Mouse (Mus musculus) neural tube, embryonic 15.5 days (tissue): Measurements from ENCODE around the gene Tram2. TPM values are rescaled to one million over a fixed set of nuclear protein-coding genes. Genes with fewer than 3 reads are reported as not detected.

Experiments
- ATAC-seq: fragments of 200-750 bp; cut with Nextera tagmentation; 2 replicates; pipeline ENCODE4 v1.8.0; 2017; ENCODE audit warnings: mild to moderate bottlenecking, moderate TSS enrichment, moderate library complexity; ENCODE audit not compliant: low FRiP score
- H3K27ac ChIP-seq: fragments of 300-500 bp; sonication (generic); replicated peaks from 2 replicates; pipeline ENCODE4 v1.5.1; 2015; ENCODE audit warnings: mild to moderate bottlenecking, inconsistent platforms
- H3K27me3 ChIP-seq: fragments of 300-500 bp; sonication (generic); replicated peaks from 2 replicates; pipeline ENCODE4 v1.6.1; 2015; ENCODE audit warnings: inconsistent platforms
- H3K36me3 ChIP-seq: fragments of 300-500 bp; sonication (generic); 2 replicates; pipeline ENCODE4 v1.6.1; 2015; ENCODE audit warnings: inconsistent platforms
- H3K4me1 ChIP-seq: fragments of 300-500 bp; sonication (generic); 2 replicates; pipeline ENCODE4 v1.6.1; 2015; ENCODE audit warnings: inconsistent platforms
- H3K4me2 ChIP-seq: fragments of 300-500 bp; sonication (generic); 2 replicates; pipeline ENCODE4 v1.6.1; 2015; ENCODE audit warnings: inconsistent platforms, mild to moderate bottlenecking, moderate library complexity
- H3K4me3 ChIP-seq: fragments of 300-500 bp; sonication (generic); replicated peaks from 2 replicates; pipeline ENCODE4 v1.5.1; 2015; ENCODE audit warnings: mild to moderate bottlenecking, inconsistent platforms
- H3K9ac ChIP-seq: fragments of 300-500 bp; sonication (generic); replicated peaks from 2 replicates; pipeline ENCODE4 v1.6.1; 2015; ENCODE audit warnings: mild to moderate bottlenecking, inconsistent platforms
- H3K9me3 ChIP-seq: fragments of 300-500 bp; sonication (generic); replicated peaks from 2 replicates; pipeline ENCODE4 v1.6.1; 2016; ENCODE audit warnings: inconsistent platforms
- WGBS: fragments of 180-500 bp; shearing (Covaris S2); methylation state at CpG from one replicate; pipeline ENCODE4 v1.1.7; 2015; ENCODE audit warnings: mixed read lengths; 5-methylcytosine and 5-hydroxymethylcytosine counted together
- polyA plus RNA-seq: library from polyadenylated mRNA; unstranded; fragments of >200 nt; fragmentation: Nextera tagmentation; extraction: Ambion mirVana; gene quantifications from 2 replicates; pipeline ENCODE4 v1.2.1, GENCODE M21; 2015

The Tram2 gene
- polyA plus RNA-seq: 2.2 and 3.1 TPM in 2 replicates

GRCm38 (mm10) chr1:21079217-21079773 is at the start of gene Tram2:
Tram2 (minus strand) TSS chr1:21079229.
- Histone ChIP-seq H3K9me3 (no peaks in the 10 kb centered on the region; the same call in 1 of the 2 replicates), H3K4me1 (peaks cover 28% of the 10 kb centered on the region), H3K27me3 (no peaks in the 10 kb centered on the region), H3K36me3 (no peaks in the 10 kb centered on the region), H3K4me3 (peak within 1 kb of the TSS; percentile 74), H3K4me2 (peak within 1 kb of the TSS; percentile 72), H3K27ac (peak within 1 kb of the TSS; percentile 83), H3K9ac (peak within 1 kb of the TSS; percentile 69)
- 2% methylated on average over 50 of the region's 52 CpGs for WGBS
- peak; percentile 98 for ATAC-seq

GRCm38 (mm10) chr1:21124713-21125336 is 45.8 kb upstream of the Tram2 start:
- no peak overlapping the region for H3K4me3 ChIP-seq
- H3K27ac ChIP-seq: no peak overlapping the region
- no peaks in the 10 kb centered on the region for H3K36me3 ChIP-seq
- H3K9ac ChIP-seq: no peak overlapping the region
- no peaks in the 10 kb centered on the region for H3K27me3 ChIP-seq
- H3K4me1 ChIP-seq: no peaks in the 10 kb centered on the region
- WGBS: 80% methylated on average over 14 of the region's 14 CpGs
- no peak overlapping the region for H3K4me2 ChIP-seq
- H3K9me3 ChIP-seq: no peaks in the 10 kb centered on the region
- ATAC-seq: no peak

- Histone ChIP-seq H3K4me1 (no peaks in the 10 kb centered on the region), H3K27me3 (no peaks in the 10 kb centered on the region), H3K9me3 (no peaks in the 10 kb centered on the region), H3K36me3 (no peaks in the 10 kb centered on the region), H3K9ac (no peak overlapping the region), H3K4me2 (no peak overlapping the region), H3K27ac (no peak overlapping the region), H3K4me3 (no peak overlapping the region)
- 88% methylated on average over 4 of the region's 4 CpGs for WGBS
- no peak for ATAC-seq
These were observed 24.8 kb upstream of the Tram2 start for GRCm38 (mm10) chr1:21103784-21104183.

DNA sequence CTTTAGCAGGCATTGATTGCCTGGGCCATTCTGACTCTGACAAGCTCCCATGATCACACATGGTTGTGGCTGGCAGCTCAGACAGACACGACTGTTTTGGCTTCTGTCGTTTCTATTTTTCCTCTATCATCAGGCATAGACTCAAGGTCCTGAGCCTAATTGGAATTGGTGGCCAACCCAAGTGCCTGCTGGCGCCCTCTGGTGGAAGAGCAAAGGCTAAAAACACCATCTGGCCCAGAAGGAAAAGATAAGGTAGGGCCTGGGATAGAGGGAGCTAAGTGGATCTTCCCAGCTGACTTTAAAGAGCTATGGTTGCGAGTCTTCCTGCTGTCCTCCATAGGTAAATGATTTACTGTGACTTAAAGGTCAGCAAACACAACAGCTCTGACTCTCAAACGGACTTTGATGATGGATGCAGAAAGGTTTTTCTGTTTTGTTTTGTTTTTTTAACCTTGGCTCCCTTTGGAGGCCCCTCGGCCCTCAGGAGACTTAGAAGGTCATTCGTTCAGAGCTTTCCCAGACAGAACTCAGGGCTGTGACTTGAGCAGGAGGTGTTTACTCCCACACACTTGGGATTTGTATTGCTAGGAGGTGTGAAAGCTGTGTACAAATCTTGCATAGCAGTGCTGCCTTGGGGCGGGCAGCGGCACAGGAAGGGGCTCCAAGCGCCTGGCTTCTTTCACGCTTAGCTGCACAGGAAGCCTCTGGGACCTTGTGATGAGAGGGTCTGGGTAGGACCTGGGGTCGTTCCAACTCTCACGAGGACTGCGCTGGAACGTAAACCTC is 22.4 kb upstream of the Tram2 start:
- H3K4me2 ChIP-seq: no peak overlapping the region
- no peaks in the 10 kb centered on the region for H3K4me1 ChIP-seq
- H3K4me3 ChIP-seq: no peak overlapping the region
- ATAC-seq: no peak
- no peaks in the 10 kb centered on the region for H3K9me3 ChIP-seq
- H3K27ac ChIP-seq: no peak overlapping the region
- H3K9ac ChIP-seq: no peak overlapping the region
- H3K36me3 ChIP-seq: no peaks in the 10 kb centered on the region
- WGBS: 58% methylated on average over 15 of the region's 15 CpGs
- H3K27me3 ChIP-seq: no peaks in the 10 kb centered on the region

GRCm38 (mm10) chr1:21100726-21101125 is 21.7 kb upstream of the Tram2 start:
- Histone ChIP-seq H3K9ac (no peak overlapping the region), H3K4me1 (no peaks in the 10 kb centered on the region), H3K27me3 (no peaks in the 10 kb centered on the region), H3K27ac (no peak overlapping the region), H3K9me3 (no peaks in the 10 kb centered on the region), H3K36me3 (no peaks in the 10 kb centered on the region), H3K4me3 (no peak overlapping the region), H3K4me2 (no peak overlapping the region)
- ATAC-seq: no peak
- WGBS: 90% methylated on average over 4 of the region's 4 CpGs

DNA sequence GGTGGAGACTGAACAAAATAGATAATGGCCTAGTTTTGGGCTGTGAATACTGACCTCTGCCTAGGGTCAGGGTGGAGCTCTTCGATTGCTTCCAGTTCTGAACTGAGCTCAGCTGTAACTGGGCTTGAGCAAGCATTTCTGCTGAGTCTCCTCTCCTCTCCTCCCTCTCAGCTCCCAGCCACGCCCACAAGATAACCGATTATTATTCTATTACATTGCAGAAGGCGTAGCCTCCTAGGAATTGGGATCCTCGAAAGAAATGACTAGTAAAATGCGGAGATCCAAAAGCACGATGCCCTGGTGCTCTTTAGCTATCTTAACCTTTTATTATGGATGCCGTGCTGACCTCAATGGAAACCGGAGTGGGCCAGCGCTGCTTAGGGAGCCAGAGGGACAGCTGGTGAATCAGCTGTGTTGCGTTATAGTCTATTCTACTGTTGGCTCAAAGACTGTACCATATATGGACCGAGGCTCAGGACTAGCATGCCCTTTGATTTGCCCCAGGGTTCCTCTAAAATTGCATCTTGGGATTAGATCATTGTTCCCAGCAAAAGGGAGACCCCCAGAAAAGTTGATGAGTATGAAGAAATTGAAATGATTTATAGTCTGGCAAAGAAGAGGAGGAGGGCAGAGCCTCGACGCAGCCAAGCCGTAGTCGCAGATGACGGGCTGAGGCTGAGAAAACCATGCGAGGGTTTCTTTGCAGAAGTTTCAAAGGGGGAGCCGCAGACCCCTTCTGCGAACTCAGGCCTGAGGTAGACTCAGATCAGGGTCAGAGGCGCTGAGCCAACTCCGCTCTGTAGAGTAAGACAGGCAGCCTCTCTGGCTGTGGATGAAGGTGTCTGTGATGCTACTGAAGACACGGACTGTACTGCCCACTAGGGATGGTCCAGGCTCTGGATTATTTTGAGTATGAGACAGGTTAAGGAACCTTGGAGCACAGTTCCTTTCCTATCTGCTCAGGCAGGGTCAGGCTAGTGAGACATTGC is 18.3 kb upstream of the Tram2 start:
- Histone ChIP-seq H3K4me2 (no peak overlapping the region), H3K36me3 (no peaks in the 10 kb centered on the region), H3K4me3 (no peak overlapping the region), H3K4me1 (no peaks in the 10 kb centered on the region), H3K9ac (no peak overlapping the region), H3K27ac (no peak overlapping the region), H3K27me3 (no peaks in the 10 kb centered on the region), H3K9me3 (no peaks in the 10 kb centered on the region)
- WGBS: 82% methylated on average over 23 of the region's 23 CpGs
- no peak for ATAC-seq

DNA sequence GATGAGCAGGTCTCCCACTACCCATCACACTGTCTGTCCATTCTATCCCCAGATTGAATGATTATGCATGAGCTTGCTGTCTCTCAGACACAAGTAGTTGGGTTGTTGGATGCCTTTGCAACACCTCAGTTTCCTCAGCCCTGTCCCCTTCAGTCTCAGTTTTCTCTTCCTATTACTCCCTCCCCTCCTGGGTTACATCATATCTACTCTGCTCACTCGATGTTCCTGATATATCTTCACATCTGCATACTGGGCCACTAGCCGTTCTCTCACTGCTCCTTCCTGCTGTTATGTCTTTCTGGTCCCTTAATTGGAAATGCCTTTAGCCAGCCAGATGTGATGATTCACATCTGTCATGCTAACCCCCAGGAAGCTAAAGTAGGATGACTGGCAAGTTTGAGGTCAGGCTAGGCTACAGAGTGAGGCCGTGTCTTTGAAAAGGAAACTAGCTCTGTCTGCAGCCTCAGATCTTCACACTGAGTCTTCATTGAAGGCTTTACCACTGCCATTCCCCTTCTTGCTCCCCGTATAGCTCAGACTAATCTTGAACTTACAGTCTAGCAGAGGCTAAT is 15.7 kb upstream of the Tram2 start:
- H3K4me1 ChIP-seq: no peaks in the 10 kb centered on the region
- H3K4me2 ChIP-seq: no peak overlapping the region
- no peaks in the 10 kb centered on the region for H3K9me3 ChIP-seq
- H3K9ac ChIP-seq: no peak overlapping the region
- no peaks in the 10 kb centered on the region for H3K27me3 ChIP-seq
- no peak overlapping the region for H3K27ac ChIP-seq
- no peaks in the 10 kb centered on the region for H3K36me3 ChIP-seq
- H3K4me3 ChIP-seq: no peak overlapping the region
- WGBS: 84% methylated on average over 4 of the region's 4 CpGs
- ATAC-seq: no peak

DNA sequence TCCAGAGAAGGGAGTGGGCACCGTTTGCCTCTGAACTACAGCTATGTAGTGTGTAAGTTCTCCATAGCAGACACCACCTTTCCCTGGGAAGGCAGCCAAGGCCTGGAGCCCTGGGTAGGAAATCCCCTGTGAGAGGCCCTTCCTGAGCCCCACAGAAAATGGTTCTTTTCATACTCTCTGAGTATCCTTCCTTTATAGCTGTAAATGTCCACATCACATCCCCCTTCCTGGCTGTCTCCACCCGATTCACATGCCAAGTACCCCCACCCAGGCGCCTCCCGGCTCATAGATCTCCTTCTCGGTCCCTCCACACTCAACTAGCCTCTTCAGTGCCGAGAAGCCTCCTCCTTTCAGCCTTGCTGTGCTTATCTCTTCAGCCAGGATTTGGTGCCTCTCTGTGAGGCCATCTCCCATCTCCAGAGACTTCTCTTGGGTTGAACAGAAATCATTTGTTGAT is 10.7 kb upstream of the Tram2 start:
- Histone ChIP-seq H3K4me1 (no peaks in the 10 kb centered on the region), H3K9me3 (no peaks in the 10 kb centered on the region), H3K27ac (peak overlapping the region; percentile 54), H3K4me2 (no peak overlapping the region), H3K4me3 (no peak overlapping the region), H3K9ac (no peak overlapping the region), H3K36me3 (no peaks in the 10 kb centered on the region), H3K27me3 (no peaks in the 10 kb centered on the region)
- ATAC-seq: peak; percentile 66; the same call in 1 of the 2 replicates
- WGBS: 65% methylated on average over 6 of the region's 6 CpGs

DNA sequence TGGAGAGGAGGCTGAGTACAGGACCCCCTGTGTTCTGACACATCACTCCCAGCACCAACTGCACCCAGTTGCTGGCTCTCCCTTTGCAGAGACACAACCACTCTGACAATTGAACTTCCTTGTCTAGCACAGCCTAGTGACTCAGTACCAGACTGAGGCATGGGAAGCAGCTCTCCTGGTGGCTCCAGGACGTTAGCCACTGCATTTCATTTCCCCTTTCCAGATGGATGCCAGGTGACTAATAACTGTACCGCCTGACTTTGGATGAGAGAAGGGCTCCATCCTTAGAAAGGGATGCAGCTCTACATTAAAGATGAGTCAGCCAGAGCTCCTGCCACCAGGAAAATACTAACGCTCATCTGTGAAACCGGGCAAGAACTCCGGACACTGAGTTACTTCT is 7.3 kb upstream of the Tram2 start:
- Histone ChIP-seq H3K4me1 (no peaks in the 10 kb centered on the region), H3K9me3 (no peaks in the 10 kb centered on the region; the same call in 1 of the 2 replicates), H3K27ac (no peak overlapping the region), H3K4me3 (no peak overlapping the region), H3K27me3 (no peaks in the 10 kb centered on the region), H3K36me3 (no peaks in the 10 kb centered on the region), H3K4me2 (no peak overlapping the region), H3K9ac (no peak overlapping the region)
- WGBS: 86% methylated on average over 5 of the region's 5 CpGs
- ATAC-seq: no peak

- H3K4me3 ChIP-seq: no peak overlapping the region
- H3K36me3 ChIP-seq: no peaks in the 10 kb centered on the region
- no peaks in the 10 kb centered on the region for H3K27me3 ChIP-seq
- H3K4me2 ChIP-seq: no peak overlapping the region
- no peak overlapping the region for H3K27ac ChIP-seq
- H3K9ac ChIP-seq: no peak overlapping the region
- ATAC-seq: no peak
- WGBS: 61% methylated on average over 2 of the region's 2 CpGs
- 0 out of 2 replicates have a peak, but pooled peaks cover 3% of the 10 kb centered on the region for H3K4me1 ChIP-seq
- H3K9me3 ChIP-seq: no peaks in the 10 kb centered on the region; the same call in 1 of the 2 replicates
These were observed 5.6 kb upstream of the Tram2 start for GRCm38 (mm10) chr1:21084661-21085060.

DNA sequence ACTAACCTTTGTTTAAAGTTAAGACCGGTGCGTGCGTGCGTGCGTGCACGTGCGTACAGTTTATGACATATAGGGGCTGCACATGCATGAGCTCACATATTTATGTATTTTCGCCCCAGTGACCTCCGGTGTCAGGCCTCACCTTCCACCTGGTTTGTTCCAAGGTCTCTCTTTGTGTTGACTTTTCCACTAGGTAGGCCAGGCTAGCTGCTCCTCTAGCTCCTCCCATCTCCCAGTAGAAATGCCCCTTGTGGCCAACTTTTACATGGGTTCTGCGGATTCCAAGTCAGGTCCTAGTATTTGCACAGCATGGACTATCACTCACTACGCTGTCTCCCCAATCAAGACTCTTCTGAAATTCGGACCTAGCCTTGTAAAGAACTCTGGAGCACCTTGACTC is 1.3 kb upstream of the Tram2 start:
- ATAC-seq: no peak
- H3K27me3 ChIP-seq: no peaks in the 10 kb centered on the region
- no peaks in the 10 kb centered on the region for H3K36me3 ChIP-seq
- no peak overlapping the region for H3K4me2 ChIP-seq
- no peaks in the 10 kb centered on the region; the same call in 1 of the 2 replicates for H3K9me3 ChIP-seq
- no peak overlapping the region for H3K27ac ChIP-seq
- no peak overlapping the region for H3K9ac ChIP-seq
- H3K4me1 ChIP-seq: peaks cover 20% of the 10 kb centered on the region
- H3K4me3 ChIP-seq: no peak overlapping the region
- WGBS: 92% methylated on average over 12 of the region's 12 CpGs
